Mouse (Mus musculus) layer of hippocampus, adult 11-12 months (tissue): ENCODE results near the gene Psd4.
A peak's percentile ranks its signal among the peaks of the same experiment; 100 is the strongest.

ENCODE experiments used
- DNase-seq: peaks from one replicate; pipeline ENCODE4 v3.0.0; 2022; ENCODE audit warnings: low spot score

Psd4 gene

GRCm38 (mm10) chr2:24367030-24367894 lies at the start of gene Psd4:
Psd4 (plus strand) TSS chr2:24367580.
- peak; percentile 12 for DNase-seq

- no peak for DNase-seq
Observed at GRCm38 (mm10) chr2:24317919-24318598, 49.3 kb upstream of the Psd4 start.

- DNase-seq = no peak
Observed at GRCm38 (mm10) chr2:24335333-24335732, 32.0 kb upstream of the Psd4 start.

- DNase-seq = no peak
Observed at GRCm38 (mm10) chr2:24336545-24336944, 30.8 kb upstream of the Psd4 start, which contains the start of gene Il1rn. Il1rn (plus strand) TSS chr2:24336853.

- no peak for DNase-seq
Observed at GRCm38 (mm10) chr2:24341395-24341885, 25.9 kb upstream of the Psd4 start.

GRCm38 (mm10) chr2:24344619-24345018 lies 22.8 kb upstream of the Psd4 start:
- DNase-seq = no peak

- no peak for DNase-seq
Observed at GRCm38 (mm10) chr2:24345056-24345455, 22.3 kb upstream of the Psd4 start.

- DNase-seq = no peak
Observed at GRCm38 (mm10) chr2:24347926-24348325, 19.5 kb upstream of the Psd4 start.

- DNase-seq = no peak
Observed at GRCm38 (mm10) chr2:24351159-24351558, 16.2 kb upstream of the Psd4 start.

- DNase-seq = no peak
Observed at GRCm38 (mm10) chr2:24353042-24353441, 14.3 kb upstream of the Psd4 start.

- peak; percentile 48 for DNase-seq
Observed at GRCm38 (mm10) chr2:24357642-24358041, 9.7 kb upstream of the Psd4 start.

- no peak for DNase-seq
Observed at GRCm38 (mm10) chr2:24359347-24359746, 8.0 kb upstream of the Psd4 start.

- DNase-seq = no peak
Observed at GRCm38 (mm10) chr2:24363818-24364217, 3.6 kb upstream of the Psd4 start.

GRCm38 (mm10) chr2:24366214-24366975 lies 985 bp upstream of the Psd4 start:
- DNase-seq = no peak

- no peak for DNase-seq
Observed at GRCm38 (mm10) chr2:24367895-24368261, 498 bp downstream of the Psd4 start.

GRCm38 (mm10) chr2:24378747-24379450 lies 11.5 kb downstream of the Psd4 start:
- no peak for DNase-seq

GRCm38 (mm10) chr2:24382456-24383230 lies 15.3 kb downstream of the Psd4 start:
- no peak for DNase-seq

GRCm38 (mm10) chr2:24383636-24384035 lies 16.3 kb downstream of the Psd4 start:
- DNase-seq = no peak

- DNase-seq = no peak
Observed at GRCm38 (mm10) chr2:24384393-24384792, 17.0 kb downstream of the Psd4 start.

GRCm38 (mm10) chr2:24385111-24385961 lies 18.0 kb downstream of the Psd4 start:
- DNase-seq = no peak
